Mouse (Mus musculus): Measurements from ENCODE around the gene Pth2r.

- TF ChIP-seq CTCF (IDR thresholded peaks at IDR 0.05; ENCODE audit: low read depth) (no peak), EP300 (IDR thresholded peaks at IDR 0.05; ENCODE audit: low read depth) (no peak)
Observed at GRCm38 (mm10) chr1:65422501-65423010, 140.7 kb downstream of the Pth2r start.
